Mouse (Mus musculus): ENCODE data around the gene Ccnl1. TPM values are rescaled to one million over a fixed set of nuclear protein-coding genes. Genes with fewer than 3 reads are reported as not detected.
A peak's percentile ranks its signal among the peaks of the same experiment; 100 is the strongest.

Ccnl1 gene
- polyA plus RNA-seq, 1 experiment from 2014 or later, result 64.7 TPM

GRCm38 (mm10) chr3:65944713-65945112 lies 13.3 kb downstream of the Ccnl1 start:
- no peak; the same call in 1 of the 2 replicates for ATAC-seq
- peaks cover 35% of the 10 kb centered on the region for H3K36me3 ChIP-seq (ENCODE audit: control insufficient read depth, insufficient read depth, low read length)

DNA sequence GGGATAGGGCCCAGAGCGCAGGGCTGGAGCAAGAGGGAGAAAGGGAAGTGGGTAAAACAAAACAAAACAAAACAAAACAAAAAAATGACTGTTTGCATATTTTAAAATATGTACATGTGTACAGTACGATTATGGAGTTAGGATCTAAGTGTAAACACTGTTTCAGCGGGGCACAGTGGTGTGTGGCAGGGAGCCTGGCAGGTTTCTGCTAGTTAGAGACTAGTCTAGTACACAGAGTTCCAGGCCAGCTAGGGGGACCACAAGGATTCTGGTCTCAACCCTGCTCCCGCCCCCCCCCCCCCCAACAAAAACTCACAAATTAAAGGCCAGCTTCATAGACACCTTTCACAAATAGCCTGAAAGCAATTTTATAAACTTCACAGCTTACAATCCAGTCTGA lies 14.6 kb downstream of the Ccnl1 start:
- Histone ChIP-seq H3K27ac (ENCODE audit: low read length) (no peak overlapping the region), H3K4me3 (ENCODE audit: low read depth, low read length) (no peak overlapping the region), H3K4me1 (ENCODE audit: control insufficient read depth, insufficient read depth, low read length) (no peaks in the 10 kb centered on the region), H3K9me3 (replicated peaks; ENCODE audit: control insufficient read depth, low read length, poor library complexity, severe bottlenecking) (no peaks in the 10 kb centered on the region), H3K27me3 (ENCODE audit: control insufficient read depth, insufficient read depth, low read depth, low read length) (no peaks in the 10 kb centered on the region), H3K36me3 (ENCODE audit: control insufficient read depth, insufficient read depth, low read length) (peaks cover 31% of the 10 kb centered on the region), H3K9ac (ENCODE audit: low read depth, low read length) (no peak overlapping the region), H3K4me2 (ENCODE audit: low read length) (no peak overlapping the region)
- 81% methylated on average over 4 of the region's 4 CpGs for WGBS
- 0 out of 2 replicates have a peak, but pooled peaks have one; percentile 59 for ATAC-seq

More at GRCm38 (mm10) chr3:65944713-65945112, 13.3 kb downstream of the Ccnl1 start:
- H3K4me1 ChIP-seq (ENCODE audit: control insufficient read depth, insufficient read depth, low read length), result no peaks in the 10 kb centered on the region
- 94% methylated on average over 3 of the region's 3 CpGs for WGBS
- H3K9me3 ChIP-seq (replicated peaks; ENCODE audit: control insufficient read depth, low read length, poor library complexity, severe bottlenecking), result no peaks in the 10 kb centered on the region
- H3K9ac ChIP-seq (ENCODE audit: low read depth, low read length), result no peak overlapping the region
- H3K27me3 ChIP-seq (ENCODE audit: control insufficient read depth, insufficient read depth, low read depth, low read length), result no peaks in the 10 kb centered on the region
- H3K4me2 ChIP-seq (ENCODE audit: low read length), result no peak overlapping the region
- H3K27ac ChIP-seq (ENCODE audit: low read length), result no peak overlapping the region
- H3K4me3 ChIP-seq (ENCODE audit: low read depth, low read length), result no peak overlapping the region

GRCm38 (mm10) chr3:65941052-65941451 lies 17.0 kb downstream of the Ccnl1 start:
- 85% methylated on average over 1 of the region's 1 CpGs for WGBS
- Histone ChIP-seq H3K4me2 (ENCODE audit: low read length) (no peak overlapping the region), H3K27ac (ENCODE audit: low read length) (no peak overlapping the region), H3K9me3 (replicated peaks; ENCODE audit: control insufficient read depth, low read length, poor library complexity, severe bottlenecking) (no peaks in the 10 kb centered on the region), H3K9ac (ENCODE audit: low read depth, low read length) (no peak overlapping the region), H3K36me3 (ENCODE audit: control insufficient read depth, insufficient read depth, low read length) (peaks cover 15% of the 10 kb centered on the region), H3K27me3 (ENCODE audit: control insufficient read depth, insufficient read depth, low read depth, low read length) (no peaks in the 10 kb centered on the region), H3K4me3 (ENCODE audit: low read depth, low read length) (no peak overlapping the region), H3K4me1 (ENCODE audit: control insufficient read depth, insufficient read depth, low read length) (no peaks in the 10 kb centered on the region)
- ATAC-seq, result no peak

DNA sequence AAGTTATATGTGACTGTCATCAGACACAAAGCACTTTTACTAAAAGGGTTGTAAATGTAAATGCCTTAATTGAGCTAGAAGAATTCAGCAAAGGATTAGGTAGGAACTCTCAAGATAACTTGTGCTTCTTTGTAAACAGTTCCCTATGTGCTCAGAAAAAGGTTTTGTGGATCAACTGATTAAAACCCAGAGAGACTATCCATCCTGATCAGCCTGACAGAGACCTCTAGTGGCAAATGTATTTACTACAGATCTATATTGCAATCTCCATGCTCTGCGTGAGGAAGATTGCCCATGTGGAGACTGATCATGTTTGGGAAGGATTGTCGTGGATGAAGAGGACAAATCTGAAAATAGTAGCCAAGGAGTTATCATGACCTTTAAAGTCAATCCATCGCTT lies 19.8 kb downstream of the Ccnl1 start:
- H3K4me2 ChIP-seq (ENCODE audit: low read length), result no peak overlapping the region
- H3K9ac ChIP-seq (ENCODE audit: low read depth, low read length), result no peak overlapping the region
- ATAC-seq, result no peak
- no peak overlapping the region for H3K4me3 ChIP-seq (ENCODE audit: low read depth, low read length)
- H3K27me3 ChIP-seq (ENCODE audit: control insufficient read depth, insufficient read depth, low read depth, low read length), result no peaks in the 10 kb centered on the region
- no peaks in the 10 kb centered on the region for H3K4me1 ChIP-seq (ENCODE audit: control insufficient read depth, insufficient read depth, low read length)
- H3K27ac ChIP-seq (ENCODE audit: low read length), result no peak overlapping the region
- 16% methylated on average over 3 of the region's 3 CpGs for WGBS
- H3K9me3 ChIP-seq (replicated peaks; ENCODE audit: control insufficient read depth, low read length, poor library complexity, severe bottlenecking), result no peaks in the 10 kb centered on the region
- H3K36me3 ChIP-seq (ENCODE audit: control insufficient read depth, insufficient read depth, low read length), result no peaks in the 10 kb centered on the region

- no peak overlapping the region for H3K4me2 ChIP-seq (ENCODE audit: low read length)
- H3K27me3 ChIP-seq (ENCODE audit: control insufficient read depth, insufficient read depth, low read depth, low read length), result no peaks in the 10 kb centered on the region
- no peaks in the 10 kb centered on the region for H3K9me3 ChIP-seq (replicated peaks; ENCODE audit: control insufficient read depth, low read length, poor library complexity, severe bottlenecking)
- 34% methylated on average over 12 of the region's 12 CpGs for WGBS
- no peaks in the 10 kb centered on the region for H3K4me1 ChIP-seq (ENCODE audit: control insufficient read depth, insufficient read depth, low read length)
- no peak overlapping the region for H3K27ac ChIP-seq (ENCODE audit: low read length)
- no peaks in the 10 kb centered on the region for H3K36me3 ChIP-seq (ENCODE audit: control insufficient read depth, insufficient read depth, low read length)
- H3K9ac ChIP-seq (ENCODE audit: low read depth, low read length), result no peak overlapping the region
- ATAC-seq, result no peak
- no peak overlapping the region for H3K4me3 ChIP-seq (ENCODE audit: low read depth, low read length)
Observed at GRCm38 (mm10) chr3:65936384-65936783, 21.7 kb downstream of the Ccnl1 start.

DNA sequence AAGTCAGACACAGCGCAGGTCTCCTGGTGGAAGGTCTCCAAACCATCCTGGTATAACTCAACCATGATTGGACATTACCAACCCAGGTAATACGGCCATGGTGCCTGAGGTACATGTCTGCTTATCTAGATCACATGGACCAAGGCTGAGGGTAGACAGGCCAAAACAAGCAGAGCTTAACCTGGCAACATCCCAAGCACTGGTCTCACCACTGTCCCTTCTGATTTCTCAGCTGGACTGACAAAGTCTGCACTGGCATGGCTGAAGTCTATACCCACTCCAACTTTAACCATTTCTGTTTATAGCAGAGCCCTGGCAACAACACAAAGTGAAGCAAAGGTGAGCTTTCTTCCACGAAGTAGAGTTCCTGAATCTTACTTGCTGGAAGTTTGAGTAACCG lies 22.9 kb downstream of the Ccnl1 start:
- Histone ChIP-seq H3K9me3 (replicated peaks; ENCODE audit: control insufficient read depth, low read length, poor library complexity, severe bottlenecking) (no peaks in the 10 kb centered on the region), H3K4me2 (ENCODE audit: low read length) (no peak overlapping the region)

DNA sequence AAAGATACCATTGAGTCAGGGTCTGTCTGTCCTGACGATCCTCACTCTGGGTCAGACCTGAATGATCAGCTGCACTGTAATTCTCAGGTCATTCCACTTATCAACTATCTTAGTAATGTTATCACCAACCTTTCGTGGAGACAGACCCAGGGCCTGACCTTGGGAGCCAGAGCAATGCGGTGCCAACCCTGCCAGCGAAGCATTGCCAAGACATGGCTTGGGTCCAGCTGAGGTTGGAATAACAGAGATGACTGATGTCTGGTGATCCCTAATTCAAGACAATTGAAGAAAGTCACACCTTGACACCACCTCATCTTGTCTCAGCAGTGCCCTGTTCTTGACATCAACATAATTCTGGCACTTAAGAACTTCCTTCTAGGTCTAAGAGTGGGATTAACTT lies 24.3 kb downstream of the Ccnl1 start:
- Histone ChIP-seq H3K27ac (ENCODE audit: low read length) (no peak overlapping the region), H3K27me3 (ENCODE audit: control insufficient read depth, insufficient read depth, low read depth, low read length) (no peaks in the 10 kb centered on the region), H3K4me2 (ENCODE audit: low read length) (no peak overlapping the region), H3K9me3 (replicated peaks; ENCODE audit: control insufficient read depth, low read length, poor library complexity, severe bottlenecking) (no peaks in the 10 kb centered on the region), H3K4me1 (ENCODE audit: control insufficient read depth, insufficient read depth, low read length) (peaks cover 11% of the 10 kb centered on the region; the same call in 1 of the 2 replicates), H3K4me3 (ENCODE audit: low read depth, low read length) (no peak overlapping the region), H3K9ac (ENCODE audit: low read depth, low read length) (no peak overlapping the region), H3K36me3 (ENCODE audit: control insufficient read depth, insufficient read depth, low read length) (no peaks in the 10 kb centered on the region)
- ATAC-seq, result no peak
- WGBS, result 88% methylated on average over 4 of the region's 4 CpGs

More for the DNA sequence above, 22.9 kb downstream of the Ccnl1 start:
- no peak for ATAC-seq
- WGBS, result 92% methylated on average over 4 of the region's 4 CpGs
- Histone ChIP-seq H3K36me3 (ENCODE audit: control insufficient read depth, insufficient read depth, low read length) (no peaks in the 10 kb centered on the region), H3K4me1 (ENCODE audit: control insufficient read depth, insufficient read depth, low read length) (no peaks in the 10 kb centered on the region), H3K27ac (ENCODE audit: low read length) (no peak overlapping the region), H3K27me3 (ENCODE audit: control insufficient read depth, insufficient read depth, low read depth, low read length) (no peaks in the 10 kb centered on the region), H3K4me3 (ENCODE audit: low read depth, low read length) (no peak overlapping the region), H3K9ac (ENCODE audit: low read depth, low read length) (no peak overlapping the region)

DNA sequence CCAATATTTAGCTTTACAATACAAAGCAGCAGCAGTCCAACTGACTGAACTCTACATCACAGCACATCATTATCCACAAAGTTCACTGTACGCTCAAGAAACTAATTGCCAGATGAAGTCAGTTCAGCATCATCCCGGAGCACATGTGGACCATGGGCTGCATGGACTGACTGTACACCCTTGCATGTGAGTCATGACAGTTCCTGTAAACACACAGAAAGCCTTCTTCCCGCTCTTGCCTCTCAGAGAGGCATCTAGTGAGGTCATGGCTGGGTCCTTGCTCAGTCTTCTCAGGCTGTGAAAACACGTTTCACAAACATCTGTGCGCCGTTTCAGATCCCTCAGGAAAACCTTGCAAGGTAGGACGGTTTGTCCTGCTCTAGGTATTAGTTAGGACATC lies 26.5 kb downstream of the Ccnl1 start:
- no peaks in the 10 kb centered on the region for H3K27me3 ChIP-seq (ENCODE audit: control insufficient read depth, insufficient read depth, low read depth, low read length)
- ATAC-seq, result no peak
- no peaks in the 10 kb centered on the region for H3K9me3 ChIP-seq (replicated peaks; ENCODE audit: control insufficient read depth, low read length, poor library complexity, severe bottlenecking)
- WGBS, result 91% methylated on average over 7 of the region's 7 CpGs
- no peak overlapping the region for H3K9ac ChIP-seq (ENCODE audit: low read depth, low read length)
- H3K4me1 ChIP-seq (ENCODE audit: control insufficient read depth, insufficient read depth, low read length), result peaks cover 11% of the 10 kb centered on the region; the same call in 1 of the 2 replicates
- H3K36me3 ChIP-seq (ENCODE audit: control insufficient read depth, insufficient read depth, low read length), result no peaks in the 10 kb centered on the region
- no peak overlapping the region for H3K4me3 ChIP-seq (ENCODE audit: low read depth, low read length)
- no peak overlapping the region for H3K27ac ChIP-seq (ENCODE audit: low read length)
- H3K4me2 ChIP-seq (ENCODE audit: low read length), result no peak overlapping the region

DNA sequence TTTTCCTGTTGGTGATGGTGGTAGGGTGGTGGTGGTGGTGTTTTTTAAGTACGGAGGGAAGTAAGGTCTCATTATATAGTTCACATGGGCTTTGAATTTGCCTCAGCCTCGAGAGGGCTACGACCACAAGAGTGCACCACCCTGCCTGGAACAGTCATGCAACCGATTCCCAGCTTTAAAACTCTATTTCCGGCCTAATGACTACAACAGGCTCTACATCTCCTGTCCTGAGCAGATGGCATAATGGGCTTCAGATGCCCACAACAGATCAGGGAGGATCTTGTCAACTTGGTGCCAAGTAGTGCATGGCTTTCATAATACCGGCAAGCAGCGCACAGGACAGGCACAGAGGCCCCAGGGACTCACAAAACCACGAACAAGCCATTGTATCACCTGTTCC lies 27.4 kb downstream of the Ccnl1 start:
- Histone ChIP-seq H3K9me3 (replicated peaks; ENCODE audit: control insufficient read depth, low read length, poor library complexity, severe bottlenecking) (no peaks in the 10 kb centered on the region), H3K36me3 (ENCODE audit: control insufficient read depth, insufficient read depth, low read length) (no peaks in the 10 kb centered on the region), H3K27me3 (ENCODE audit: control insufficient read depth, insufficient read depth, low read depth, low read length) (no peaks in the 10 kb centered on the region), H3K4me3 (ENCODE audit: low read depth, low read length) (no peak overlapping the region), H3K4me1 (ENCODE audit: control insufficient read depth, insufficient read depth, low read length) (peaks cover 11% of the 10 kb centered on the region; the same call in 1 of the 2 replicates), H3K4me2 (ENCODE audit: low read length) (no peak overlapping the region), H3K27ac (ENCODE audit: low read length) (no peak overlapping the region), H3K9ac (ENCODE audit: low read depth, low read length) (no peak overlapping the region)
- 60% methylated on average over 8 of the region's 8 CpGs for WGBS
- ATAC-seq, result no peak

Measured in midbrain, embryonic 16.5 days (tissue).